Mouse (Mus musculus) retina, postnatal 1 day (tissue): ENCODE data around the gene Slc30a4.

ENCODE experiments used
- DNase-seq: peaks from one replicate; pipeline ENCODE4 v3.0.0-alpha.2; 2012

The Slc30a4 gene

DNA sequence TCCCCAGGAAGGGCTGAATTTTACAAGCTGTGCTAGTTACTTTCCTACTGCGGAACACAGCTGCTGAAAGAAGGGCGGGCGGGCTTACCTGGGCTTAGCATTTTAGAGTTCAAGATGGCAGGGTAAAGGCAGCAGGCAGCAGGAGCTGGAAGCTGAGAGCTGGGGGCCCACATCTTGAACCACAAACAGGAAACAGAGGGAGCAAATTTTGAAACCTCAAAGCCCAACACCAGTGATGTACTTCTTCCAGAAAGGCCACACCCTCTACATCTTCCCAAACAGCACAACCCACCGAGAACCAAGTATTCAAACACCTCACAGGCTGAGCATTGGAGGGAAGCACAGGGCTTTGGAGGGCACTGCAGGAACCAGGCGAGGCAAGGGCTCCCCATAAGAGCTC, 29.6 kb downstream of the Slc30a4 start:
- DNase-seq = no peak

DNA sequence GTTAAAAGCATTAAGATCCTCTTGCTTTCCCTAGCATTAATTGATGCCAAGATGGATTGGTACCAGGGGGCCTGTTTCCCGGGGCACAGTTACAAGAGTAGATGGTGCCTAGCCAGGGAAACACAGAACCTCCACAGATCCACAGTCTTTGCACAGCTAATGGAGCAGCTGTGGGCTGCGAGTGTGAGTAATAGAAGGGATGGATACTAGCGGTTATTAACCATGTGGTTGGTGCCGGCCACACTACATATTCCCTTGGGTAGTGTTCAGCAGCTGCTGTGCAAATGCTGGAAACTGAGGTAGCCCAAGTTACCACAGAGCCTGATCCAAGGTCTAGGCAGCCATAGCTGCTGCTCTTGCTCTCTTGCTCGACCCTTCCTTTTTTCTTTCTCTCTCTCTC, 30.7 kb downstream of the Slc30a4 start:
- DNase-seq = no peak

DNA sequence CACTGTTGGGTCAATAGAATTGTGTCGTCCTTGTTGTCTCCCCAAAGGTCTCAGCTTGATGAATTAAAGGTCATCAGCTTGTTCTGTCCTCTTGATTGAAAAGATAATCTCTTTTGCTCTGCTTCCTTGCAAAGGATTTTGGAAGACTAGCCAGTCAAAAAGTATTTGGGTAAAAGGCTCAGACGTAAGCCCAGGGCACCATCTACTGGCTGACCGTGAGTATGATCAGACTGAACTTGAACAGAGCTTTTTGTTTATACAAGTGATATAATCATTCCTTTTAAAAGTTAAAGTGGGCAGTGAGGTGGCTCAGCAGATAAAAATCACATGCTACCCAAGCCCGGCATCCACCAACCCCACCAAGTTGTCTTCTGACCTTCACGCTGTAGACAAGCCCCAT, 34.6 kb downstream of the Slc30a4 start:
- peak; percentile 49 for DNase-seq

DNA sequence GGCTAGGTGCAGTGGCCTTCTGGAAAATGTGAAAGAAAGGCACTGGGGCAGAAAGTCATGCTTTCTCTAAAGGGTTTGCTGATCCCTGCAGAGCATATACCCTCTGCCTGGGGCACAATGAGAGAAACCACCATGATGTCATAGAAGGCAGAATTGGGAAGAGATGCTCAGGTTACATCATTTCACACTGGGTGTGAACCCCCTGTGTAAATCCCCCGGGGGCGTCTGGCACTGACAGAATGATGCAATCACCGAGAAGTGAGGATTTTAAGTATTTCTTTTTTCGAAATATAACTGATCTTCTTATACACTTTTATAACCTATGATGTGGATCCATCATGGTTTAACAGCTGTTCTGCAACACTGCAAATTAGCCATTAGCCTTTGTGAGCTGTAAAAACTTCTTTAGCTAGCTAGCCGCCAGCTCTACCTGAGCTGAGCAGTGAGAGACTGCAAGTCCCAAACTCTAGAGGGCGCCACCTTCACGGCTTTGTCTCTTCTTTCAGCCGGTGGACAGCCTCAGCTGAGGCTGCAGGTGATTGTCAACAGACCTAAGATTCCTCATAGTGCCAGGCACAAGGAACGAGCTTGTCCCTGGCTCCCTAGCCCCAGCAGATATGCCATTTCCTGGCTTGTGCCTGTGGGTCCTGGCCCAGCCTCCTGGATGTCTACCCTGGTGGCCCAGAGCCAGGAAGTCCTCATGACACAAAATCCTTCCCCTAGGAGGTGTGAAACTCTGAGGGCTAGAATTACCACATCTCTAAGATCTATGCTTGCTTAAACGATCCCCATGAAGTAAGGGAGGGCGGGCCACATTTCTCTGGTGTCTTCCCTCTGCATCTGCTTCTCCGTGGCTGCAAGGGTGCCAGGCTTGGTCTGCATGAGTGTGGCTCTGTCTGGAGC, 36.2 kb downstream of the Slc30a4 start:
- peak; percentile 60 for DNase-seq

DNA sequence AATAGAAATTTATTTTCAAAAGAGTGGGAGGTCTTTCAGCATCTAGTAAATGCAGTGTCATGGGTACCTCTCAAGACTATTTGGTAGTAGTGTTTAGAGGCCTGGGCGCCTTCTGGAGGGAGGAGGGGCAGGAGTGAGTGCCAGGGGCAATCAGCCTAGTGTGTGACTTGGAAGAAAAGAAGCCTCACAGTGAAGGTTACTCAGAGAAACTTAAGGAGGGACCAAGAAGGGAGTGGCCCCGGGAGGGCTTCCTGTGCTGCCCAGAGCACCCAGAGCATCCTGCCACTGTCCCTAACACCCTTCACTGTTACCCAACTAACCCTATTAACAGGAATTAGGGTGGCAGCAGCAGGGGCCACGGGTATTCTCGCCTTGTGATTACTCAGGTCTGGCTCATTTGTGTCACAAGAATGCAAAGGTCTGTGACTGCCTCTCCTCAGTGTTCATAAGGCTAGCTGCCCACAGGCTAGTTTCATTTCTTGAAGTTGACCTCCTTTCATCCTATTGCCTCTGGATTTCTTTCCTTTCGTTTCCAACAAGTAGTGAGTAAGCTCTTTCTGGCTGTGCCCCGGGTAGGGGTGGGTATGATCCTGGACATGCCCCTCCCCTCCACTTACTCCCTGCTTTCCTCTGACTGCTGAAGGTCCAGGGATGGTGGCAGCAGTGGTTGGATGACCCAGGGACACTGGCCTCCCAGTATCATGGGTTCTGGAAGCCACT, 37.0 kb downstream of the Slc30a4 start:
- DNase-seq = no peak

DNA sequence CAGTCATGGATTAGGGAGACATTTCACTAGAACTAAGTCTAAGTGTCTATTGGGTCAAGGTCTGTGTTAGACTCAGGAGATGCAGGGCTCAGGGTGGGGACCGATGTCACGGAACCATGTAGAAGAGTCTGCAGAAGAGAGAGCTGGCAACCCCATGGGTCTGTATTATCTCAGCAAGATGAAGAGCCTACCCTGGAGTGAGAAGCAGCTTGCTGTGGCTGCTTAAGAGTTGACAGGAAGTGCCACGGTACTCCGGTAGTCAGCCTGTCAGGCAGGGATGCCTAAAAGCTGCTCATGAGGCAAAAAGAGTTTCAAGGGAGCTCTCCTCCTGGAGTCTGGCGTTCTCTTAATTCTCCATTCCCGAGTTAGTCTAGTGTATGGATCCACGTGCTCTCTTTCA, 42.6 kb downstream of the Slc30a4 start:
- no peak for DNase-seq

DNA sequence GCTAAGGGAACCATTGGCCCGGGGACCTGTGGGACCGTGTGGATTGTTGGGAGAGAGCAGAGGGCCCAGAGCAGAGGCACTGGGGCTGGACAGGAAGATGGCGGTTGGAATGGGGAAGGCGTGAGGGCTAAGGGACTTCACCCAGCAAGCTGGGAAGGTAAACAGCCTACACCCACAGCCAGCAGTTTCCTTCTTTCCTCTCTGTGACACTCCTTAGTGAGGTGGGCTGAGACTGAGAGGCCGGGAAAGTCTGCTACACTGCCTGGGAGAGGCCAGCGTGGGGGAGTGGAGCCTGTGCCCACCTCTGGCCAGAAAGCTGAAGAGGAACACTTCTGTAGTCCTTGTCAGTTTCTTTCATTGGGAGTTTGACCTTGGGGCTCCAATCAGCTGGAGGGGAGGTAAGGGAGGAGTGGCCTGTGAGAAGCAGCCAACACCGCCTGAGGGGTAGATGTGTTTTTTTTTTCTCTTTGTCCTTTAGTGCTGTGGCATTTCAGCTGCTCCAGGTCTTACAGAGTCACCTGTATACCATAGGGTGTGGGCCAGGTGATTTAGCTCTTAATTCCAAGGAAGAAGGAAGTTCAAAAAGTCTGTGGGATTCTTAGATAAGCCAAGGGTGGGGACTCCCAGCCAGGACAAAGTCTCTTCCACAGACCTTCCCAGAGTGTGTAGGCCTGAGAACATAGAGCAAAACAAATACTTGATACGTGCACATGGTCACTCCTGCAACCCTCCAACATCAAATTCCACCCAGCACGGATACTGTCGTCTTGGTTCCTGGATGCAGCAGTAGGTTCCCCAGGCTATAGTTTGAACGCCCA, 44.5 kb downstream of the Slc30a4 start:
- no peak for DNase-seq

DNA sequence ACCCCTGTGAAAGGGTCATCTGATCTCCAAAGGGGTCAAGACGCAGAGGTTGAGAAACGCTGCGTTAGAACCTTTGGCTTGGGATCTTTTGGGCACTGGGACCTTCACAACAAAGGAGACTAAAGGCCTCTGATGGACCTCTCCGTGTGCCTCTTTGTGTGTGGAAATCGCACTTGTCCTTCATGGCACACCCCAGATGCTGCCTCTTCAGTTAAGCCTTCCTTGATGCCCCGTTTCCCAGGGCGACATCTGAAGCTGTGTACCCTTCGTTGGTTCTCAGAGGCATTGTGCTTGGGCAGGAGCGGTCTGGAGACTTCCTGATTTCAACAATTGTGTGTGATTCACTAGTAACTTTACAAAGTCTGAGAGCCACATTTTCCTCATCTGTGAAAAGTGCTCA, 45.7 kb downstream of the Slc30a4 start:
- no peak for DNase-seq

DNA sequence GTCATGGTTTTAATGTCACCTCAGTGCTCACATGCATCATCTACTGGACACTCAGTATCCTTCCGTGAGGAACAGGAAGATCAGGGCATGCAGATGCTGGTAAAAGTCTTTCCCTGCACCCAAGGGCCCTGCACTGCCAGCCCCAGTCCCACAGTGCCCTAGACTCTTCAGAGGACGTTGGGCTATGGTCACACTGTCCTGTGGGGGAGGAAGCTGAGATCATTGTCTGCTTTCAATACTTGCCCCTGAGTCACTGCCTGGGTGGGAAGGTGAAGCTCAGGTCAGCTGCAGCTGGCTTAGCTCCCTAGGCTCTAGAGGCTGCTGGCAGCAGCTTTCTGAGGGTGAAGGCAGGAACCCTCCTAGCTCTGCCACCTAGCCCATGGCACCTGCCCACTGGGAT, 46.4 kb downstream of the Slc30a4 start:
- DNase-seq = no peak

DNA sequence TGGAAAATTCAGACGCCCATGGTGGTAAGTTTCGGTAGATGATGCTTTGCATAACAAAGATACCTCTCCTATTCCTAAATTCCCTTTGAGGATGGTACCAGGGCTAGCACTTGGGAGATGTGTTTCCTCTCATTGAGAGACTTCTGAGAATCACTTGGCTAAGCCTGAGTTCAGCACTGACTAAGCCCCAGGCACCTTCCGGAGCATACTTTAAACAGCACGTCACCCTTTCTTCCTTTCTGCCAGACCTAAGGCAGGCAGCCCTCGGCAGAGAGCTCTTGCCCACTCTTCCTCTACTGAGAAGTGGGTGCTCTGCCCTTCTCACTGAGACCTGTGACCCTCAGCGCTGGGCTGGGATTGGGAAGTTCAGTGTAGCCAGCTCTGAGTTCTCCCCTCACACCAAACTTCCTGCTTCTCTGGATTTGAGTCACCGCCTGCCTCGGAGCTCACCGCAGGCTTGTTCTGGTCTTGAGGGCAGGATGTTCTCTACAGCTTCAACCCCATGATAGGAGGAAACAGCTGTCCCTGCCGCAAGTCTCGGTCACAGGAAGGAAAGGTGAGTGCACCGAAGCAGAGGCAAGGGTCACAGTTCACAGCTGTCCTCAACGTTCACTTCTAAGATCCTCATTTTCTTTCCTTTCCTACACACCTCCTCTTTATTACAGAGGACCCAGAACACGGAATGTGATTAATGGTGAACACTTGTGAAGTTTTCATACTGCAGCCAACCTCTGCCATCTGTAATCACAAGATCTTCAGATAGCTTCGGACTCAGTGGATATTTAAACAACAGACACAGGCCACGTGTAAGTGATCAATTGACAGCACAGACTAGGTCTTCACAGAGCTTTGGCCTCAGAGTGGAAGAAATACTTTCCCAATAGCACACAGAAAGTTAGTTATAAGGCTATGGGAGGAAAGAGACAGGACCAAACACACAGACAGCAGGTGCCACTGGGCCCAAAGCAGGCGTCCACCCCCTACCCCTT, 50.1 kb downstream of the Slc30a4 start:
- no peak for DNase-seq

DNA sequence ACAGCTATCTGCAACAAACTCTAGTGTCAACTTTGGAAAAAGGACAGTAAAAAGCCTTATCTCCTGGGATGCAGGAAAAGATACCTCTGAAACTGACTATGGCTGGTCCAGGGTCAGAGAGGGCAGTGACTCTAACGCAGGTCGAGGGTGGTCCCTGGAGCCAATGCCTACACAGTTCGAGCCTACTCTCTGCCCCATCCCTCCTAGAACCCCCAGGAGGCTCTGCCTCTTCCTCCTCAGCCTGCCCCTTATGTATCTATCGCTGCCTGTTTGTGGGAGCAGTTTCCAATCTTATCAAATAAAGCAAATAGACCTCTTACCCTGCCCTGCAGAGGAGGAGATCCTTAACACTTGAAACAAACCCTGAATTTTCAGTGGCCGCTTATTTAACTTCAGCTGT, 63.8 kb downstream of the Slc30a4 start:
- DNase-seq = no peak

DNA sequence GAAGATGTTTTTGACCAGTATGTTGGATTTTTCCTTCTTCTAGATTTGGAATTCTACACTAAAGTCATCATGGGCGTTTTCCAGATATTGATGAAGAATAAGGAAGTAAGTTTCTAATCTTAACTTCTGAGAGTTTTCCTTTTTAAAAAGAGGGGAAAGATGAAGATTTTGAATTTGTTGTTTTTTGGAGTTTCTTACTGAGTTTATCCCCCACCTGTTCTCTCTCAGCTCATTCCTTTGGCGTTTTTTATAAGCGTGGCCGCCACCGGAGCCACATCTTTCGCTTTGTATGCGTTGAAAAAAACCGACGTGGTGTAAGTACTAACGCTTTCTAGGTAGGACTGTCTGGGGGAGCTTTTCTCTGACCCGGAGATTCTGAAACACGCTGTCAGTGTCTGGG, 64.4 kb downstream of the Slc30a4 start:
- no peak for DNase-seq

DNA sequence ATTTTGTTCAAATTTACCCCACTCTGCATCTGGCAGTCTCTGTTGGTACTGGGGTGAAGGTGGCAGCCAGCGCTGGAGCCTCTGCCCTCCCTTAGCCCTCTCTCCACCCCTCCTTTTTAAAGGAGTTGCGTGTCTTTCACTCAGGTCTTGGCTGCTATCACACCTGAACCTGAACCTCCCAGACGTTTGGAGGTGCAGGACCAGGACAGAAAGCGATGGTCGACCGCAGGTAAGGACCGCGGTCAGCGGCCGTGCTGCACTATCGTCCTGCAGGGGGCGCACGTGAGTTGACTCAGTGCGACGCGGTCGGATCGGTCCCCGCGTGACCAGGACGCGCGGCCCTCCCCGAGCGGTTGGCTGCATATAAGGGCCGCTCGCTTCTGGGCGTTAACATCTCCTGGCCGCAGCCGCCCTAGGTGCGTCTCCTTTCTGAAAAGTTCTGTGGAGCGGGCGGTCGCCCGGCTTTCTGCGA, 64.9 kb downstream of the Slc30a4 start:
- peak; percentile 81 for DNase-seq

DNA sequence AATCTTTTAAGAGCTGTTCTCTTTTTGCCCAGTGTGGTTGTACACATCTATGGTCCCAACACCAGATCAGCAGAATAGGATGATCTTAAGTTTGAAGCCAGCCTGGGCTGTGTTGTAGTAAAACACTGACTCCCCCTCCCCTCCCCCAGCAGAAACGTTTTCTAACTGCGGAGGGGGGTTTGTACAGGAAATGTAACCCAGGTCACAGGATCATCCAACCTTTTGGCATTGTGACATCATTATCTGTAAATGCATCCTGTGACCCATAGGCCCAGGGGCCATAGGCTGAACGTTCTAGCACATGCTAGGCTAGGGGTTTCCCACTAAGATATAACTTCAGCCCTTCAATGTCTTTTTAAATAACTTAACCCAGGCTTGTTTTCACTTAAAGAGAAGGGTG, 65.8 kb downstream of the Slc30a4 start, which contains the start of gene AA467197:
Gene AA467197, plus strand, starts transcription at position 301 of the 400 bp plus-strand sequence.
- DNase-seq = no peak
